Mouse (Mus musculus) cerebellum, adult 2 months (tissue): ENCODE data around the gene Rnf20. TPM values are rescaled to one million over a fixed set of nuclear protein-coding genes. Genes with fewer than 3 reads are reported as not detected.
A peak's percentile ranks its signal among the peaks of the same experiment; 100 is the strongest.

Source experiments
- DNase-seq, 2 experiments: peaks; one replicate each; pipeline ENCODE4 v3.0.0; 2021
- H3K27ac ChIP-seq: fragments of 200-500 bp; 2 replicates; pipeline ENCODE4 v1.5.1; 2012; ENCODE audit warnings: low read length, control low read depth, inconsistent platforms; ENCODE audit not compliant: insufficient read depth
- H3K27me3 ChIP-seq: fragments of 200-500 bp; 2 replicates; pipeline ENCODE4 v1.6.1; 2012; ENCODE audit warnings: inconsistent platforms, mild to moderate bottlenecking, low read length, moderate library complexity; ENCODE audit not compliant: control insufficient read depth, insufficient read depth
- H3K4me1 ChIP-seq: fragments of 200-500 bp; 2 replicates; pipeline ENCODE4 v1.6.1; 2011; ENCODE audit warnings: low read length; ENCODE audit not compliant: control insufficient read depth, insufficient read depth
- H3K4me3 ChIP-seq: fragments of 200-500 bp; replicated peaks from 2 replicates; pipeline ENCODE3; 2011; ENCODE audit warnings: mild to moderate bottlenecking, low read depth, low read length, control low read depth; ENCODE audit not compliant: insufficient read depth
- CTCF ChIP-seq: fragments of 200-500 bp; IDR thresholded peaks from 2 replicates; pipeline ENCODE4 v1.5.1; 2011; ENCODE audit warnings: low read depth, mild to moderate bottlenecking, control low read depth, low read length, moderate library complexity, borderline replicate concordance; ENCODE audit not compliant: insufficient read depth
- POLR2A ChIP-seq: fragments of 200-500 bp; IDR thresholded peaks from 2 replicates; pipeline ENCODE4 v1.6.1; 2011; ENCODE audit warnings: low read length, control low read depth, borderline replicate concordance; ENCODE audit not compliant: insufficient read depth
- WGBS: fragments of 180-500 bp; shearing (Covaris S2); methylation state at CpG from one replicate; pipeline ENCODE4 v1.1.7; 2018; 5-methylcytosine and 5-hydroxymethylcytosine counted together
- polyA plus RNA-seq: library from polyadenylated mRNA; depleted of rRNA; stranded (reverse); fragments of >200 nt; gene quantifications from 2 replicates; pipeline ENCODE4 v1.2.3, GENCODE M21; 2012

The Rnf20 gene
- polyA plus RNA-seq, 1 experiment, result 56.9 TPM

GRCm38 (mm10) chr4:49626973-49627372 is 4.8 kb upstream of the Rnf20 start:
- WGBS, result 0% methylated on average over 3 of the region's 3 CpGs
- no peak overlapping the region for H3K4me3 ChIP-seq
- DNase-seq, result peak; percentile 57 to 69
- TF ChIP-seq CTCF, result peak; percentile 76
- TF ChIP-seq POLR2A, result no peak
- H3K27ac ChIP-seq, result no peak overlapping the region
- H3K27me3 ChIP-seq, result no peaks in the 10 kb centered on the region
- H3K4me1 ChIP-seq, result no peaks in the 10 kb centered on the region

GRCm38 (mm10) chr4:49628941-49629340 is 2.9 kb upstream of the Rnf20 start:
- DNase-seq, result no peak
- WGBS, result 74% methylated on average over 5 of the region's 5 CpGs
- H3K4me3 ChIP-seq, result no peak overlapping the region
- H3K4me1 ChIP-seq, result peaks cover 4% of the 10 kb centered on the region
- H3K27me3 ChIP-seq, result no peaks in the 10 kb centered on the region
- no peak overlapping the region for H3K27ac ChIP-seq
- TF ChIP-seq POLR2A (no peak), CTCF (no peak)

- DNase-seq, result no peak
- peak overlapping the region; percentile 46 for H3K27ac ChIP-seq
- peak overlapping the region; percentile 76 for H3K4me3 ChIP-seq
- WGBS, result under 1% methylated on average over 30 of the region's 30 CpGs
- 0 out of 2 replicates have a peak, but pooled peaks have one; percentile 65 for TF ChIP-seq POLR2A
- TF ChIP-seq CTCF, result no peak
- peaks cover 4% of the 10 kb centered on the region for H3K4me1 ChIP-seq
- no peaks in the 10 kb centered on the region for H3K27me3 ChIP-seq
Observed at GRCm38 (mm10) chr4:49632139-49632481, 304 bp downstream of the Rnf20 start.

- no peak overlapping the region for H3K4me3 ChIP-seq
- no peaks in the 10 kb centered on the region for H3K27me3 ChIP-seq
- peaks cover 4% of the 10 kb centered on the region for H3K4me1 ChIP-seq
- DNase-seq, result no peak
- TF ChIP-seq POLR2A (no peak), CTCF (no peak)
- WGBS, result 65% methylated on average over 11 of the region's 11 CpGs
- no peak overlapping the region for H3K27ac ChIP-seq
Observed at GRCm38 (mm10) chr4:49637821-49638220, 6.0 kb downstream of the Rnf20 start.

GRCm38 (mm10) chr4:49639913-49640312 is 8.1 kb downstream of the Rnf20 start:
- TF ChIP-seq POLR2A (no peak), CTCF (no peak)
- WGBS, result 53% methylated on average over 2 of the region's 2 CpGs
- Histone ChIP-seq H3K27me3 (no peaks in the 10 kb centered on the region), H3K4me1 (no peaks in the 10 kb centered on the region), H3K4me3 (no peak overlapping the region), H3K27ac (no peak overlapping the region)
- no peak for DNase-seq

GRCm38 (mm10) chr4:49659421-49659820 is 27.6 kb downstream of the Rnf20 start:
- WGBS, result 83% methylated on average over 1 of the region's 1 CpGs
- Histone ChIP-seq H3K4me3 (no peak overlapping the region), H3K4me1 (no peaks in the 10 kb centered on the region), H3K27me3 (no peaks in the 10 kb centered on the region), H3K27ac (no peak overlapping the region)
- no peak for DNase-seq
- TF ChIP-seq POLR2A (no peak), CTCF (no peak)

- H3K4me3 ChIP-seq, result no peak overlapping the region
- H3K4me1 ChIP-seq, result no peaks in the 10 kb centered on the region
- H3K27ac ChIP-seq, result no peak overlapping the region
- WGBS, result 98% methylated on average over 9 of the region's 9 CpGs
- H3K27me3 ChIP-seq, result no peaks in the 10 kb centered on the region
- TF ChIP-seq CTCF, result no peak
- no peak for TF ChIP-seq POLR2A
- DNase-seq, result no peak
Observed at GRCm38 (mm10) chr4:49661664-49662063, 29.9 kb downstream of the Rnf20 start.

- Histone ChIP-seq H3K27me3 (no peaks in the 10 kb centered on the region), H3K27ac (no peak overlapping the region), H3K4me3 (no peak overlapping the region), H3K4me1 (no peaks in the 10 kb centered on the region)
- 78% methylated on average over 4 of the region's 4 CpGs for WGBS
- TF ChIP-seq POLR2A, result no peak
- no peak for DNase-seq
Observed at GRCm38 (mm10) chr4:49662231-49662630, 30.4 kb downstream of the Rnf20 start.

GRCm38 (mm10) chr4:49664850-49665249 is 33.0 kb downstream of the Rnf20 start:
- no peak overlapping the region for H3K27ac ChIP-seq
- no peak for DNase-seq
- 86% methylated on average over 5 of the region's 5 CpGs for WGBS

More at GRCm38 (mm10) chr4:49664850-49665249, 33.0 kb downstream of the Rnf20 start:
- no peak for TF ChIP-seq POLR2A
- no peak for TF ChIP-seq CTCF
- no peaks in the 10 kb centered on the region for H3K27me3 ChIP-seq
- H3K4me3 ChIP-seq, result no peak overlapping the region
- no peaks in the 10 kb centered on the region for H3K4me1 ChIP-seq
